Mouse (Mus musculus): ENCODE results near the gene Xxylt1.

DNA sequence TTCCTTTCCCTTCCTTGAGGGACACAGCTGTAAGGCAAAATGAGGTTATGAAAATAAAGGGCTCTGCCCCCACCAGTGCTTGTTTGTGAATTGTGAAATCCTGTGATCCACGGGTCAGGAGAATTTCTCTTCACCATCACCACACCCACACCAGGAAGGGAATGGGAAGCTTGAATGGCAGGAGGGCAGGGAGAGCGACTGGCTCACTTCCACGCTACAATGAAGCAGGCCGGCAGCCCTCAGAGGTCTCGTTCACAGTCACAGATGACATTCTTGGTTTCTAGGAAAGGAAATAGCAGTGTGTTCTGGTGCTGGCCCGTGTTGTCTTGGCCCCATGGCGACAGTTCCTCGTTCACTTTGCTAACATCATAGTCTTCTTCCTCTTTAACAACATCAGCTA lies 136.3 kb downstream of the Xxylt1 start:
- no peak for TF ChIP-seq POLR2A (IDR thresholded peaks at IDR 0.05; ENCODE audit: low read depth, low read length)
- no peak for TF ChIP-seq CTCF (conservative IDR thresholded peaks at IDR 0.05; ENCODE audit: insufficient read depth, insufficient read length, low read depth, low read length)

Measured in kidney, adult 2 months (tissue).